Mouse (Mus musculus): ENCODE measurements around the gene Zfp526.
"Not testable (repeated sequence)": the region's sequence is repeated elsewhere in the genome, so short reads cannot be mapped to it uniquely, and the experiment has no call there.

Gene Zfp526

GRCm38 (mm10) chr7:25240631-25241030 lies 19.4 kb downstream of the Zfp526 start:
- no peak for DNase-seq (ENCODE audit: low read depth, low spot score)

GRCm38 (mm10) chr7:25241062-25241461 lies 19.8 kb downstream of the Zfp526 start:
- DNase-seq (ENCODE audit: low read depth, low spot score), result no peak

GRCm38 (mm10) chr7:25243361-25243760 lies 22.1 kb downstream of the Zfp526 start:
- no peak for DNase-seq (ENCODE audit: low read depth, low spot score)

- DNase-seq (ENCODE audit: low read depth, low spot score), result no peak
These were observed 23.5 kb downstream of the Zfp526 start for GRCm38 (mm10) chr7:25244562-25245369.

- no peak for DNase-seq (ENCODE audit: low read depth, low spot score)
These were observed 25.0 kb downstream of the Zfp526 start for GRCm38 (mm10) chr7:25246079-25246758.

GRCm38 (mm10) chr7:25246759-25247137 lies 25.5 kb downstream of the Zfp526 start:
- no peak for DNase-seq (ENCODE audit: low read depth, low spot score)

GRCm38 (mm10) chr7:25247498-25247897 lies 26.3 kb downstream of the Zfp526 start:
- no peak for DNase-seq (ENCODE audit: low read depth, low spot score)

- DNase-seq (ENCODE audit: low read depth, low spot score), result peak; percentile 35
These were observed 26.9 kb downstream of the Zfp526 start for GRCm38 (mm10) chr7:25248018-25248647.

GRCm38 (mm10) chr7:25248846-25249313 lies 27.7 kb downstream of the Zfp526 start:
- DNase-seq (ENCODE audit: low read depth, low spot score), result no peak

GRCm38 (mm10) chr7:25249314-25250140 lies 28.3 kb downstream of the Zfp526 start:
- DNase-seq (ENCODE audit: low read depth, low spot score), result peak; percentile 84

- DNase-seq (ENCODE audit: low read depth, low spot score), result peak; percentile 98
These were observed 29.1 kb downstream of the Zfp526 start, which contains the start of gene Erf for GRCm38 (mm10) chr7:25250141-25250972. Gene Erf, minus strand, starts transcription at chr7:25250761.

- peak; percentile 47 for DNase-seq (ENCODE audit: low read depth, low spot score)
These were observed 30.0 kb downstream of the Zfp526 start for GRCm38 (mm10) chr7:25251071-25251791.

- no peak for DNase-seq (ENCODE audit: low read depth, low spot score)
These were observed 30.6 kb downstream of the Zfp526 start for GRCm38 (mm10) chr7:25251822-25252221.

- DNase-seq (ENCODE audit: low read depth, low spot score), result no peak
These were observed 40.7 kb downstream of the Zfp526 start for GRCm38 (mm10) chr7:25261896-25262295.

- no peak for DNase-seq (ENCODE audit: low read depth, low spot score)
These were observed 43.0 kb downstream of the Zfp526 start for GRCm38 (mm10) chr7:25263968-25264870.

GRCm38 (mm10) chr7:25265743-25266142 lies 44.5 kb downstream of the Zfp526 start:
- DNase-seq (ENCODE audit: low read depth, low spot score), result not testable (repeated sequence)

GRCm38 (mm10) chr7:25266180-25266962 lies 45.1 kb downstream of the Zfp526 start:
- no peak for DNase-seq (ENCODE audit: low read depth, low spot score)

- DNase-seq (ENCODE audit: low read depth, low spot score), result peak; percentile 99
These were observed 46.1 kb downstream of the Zfp526 start, which contains the start of gene Cic for GRCm38 (mm10) chr7:25267301-25267750. Gene Cic, plus strand, starts transcription at chr7:25267704.
